Mouse (Mus musculus): ENCODE measurements at regions not wholly inside any gene's neighbourhood (a gene's known extent, or its start where the extent isn't known, plus 50 kb on each side); places are given as distances from the start of the nearest gene placed in this dataset.

DNA sequence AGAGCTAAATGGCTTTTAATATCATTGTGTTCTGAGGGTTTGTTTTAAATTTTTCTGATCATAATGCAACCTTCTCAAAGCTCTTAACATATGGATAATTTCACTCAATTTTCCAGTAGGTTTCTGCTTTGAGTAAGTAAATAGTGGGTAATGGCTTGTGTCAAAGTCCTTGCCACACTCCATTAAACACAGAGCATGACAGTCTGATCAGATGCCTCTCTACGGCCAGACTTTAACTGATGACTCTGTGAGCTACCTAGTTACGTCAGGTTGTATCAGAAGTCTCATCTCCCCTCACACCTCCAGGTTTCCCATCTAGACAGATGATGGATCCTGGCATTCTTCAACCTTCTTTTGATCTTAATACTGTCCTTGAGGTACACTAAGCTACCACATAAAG, 316.4 kb downstream of the Efnb2 start:
- Histone ChIP-seq H3K4me1 (ENCODE audit: control insufficient read depth, insufficient read depth, low read length) (no peaks in the 10 kb centered on the region), H3K27ac (ENCODE audit: insufficient read depth, low read length) (no peak overlapping the region), H3K27me3 (ENCODE audit: control insufficient read depth, insufficient read depth, low read length, poor library complexity, severe bottlenecking) (no peaks in the 10 kb centered on the region), H3K4me3 (ENCODE audit: low read depth, low read length) (no peak overlapping the region), H3K9ac (ENCODE audit: low read depth, poor library complexity, severe bottlenecking) (no peak overlapping the region), H3K36me3 (ENCODE audit: control insufficient read depth, insufficient read depth, low read length, poor library complexity, severe bottlenecking) (no peaks in the 10 kb centered on the region), H3K9me3 (replicated peaks; ENCODE audit: control insufficient read depth, insufficient read depth, low read length, poor library complexity, severe bottlenecking) (no peaks in the 10 kb centered on the region)
- no peak for TF ChIP-seq EP300 (IDR thresholded peaks at IDR 0.05; ENCODE audit: insufficient read depth, low read depth, low read length)
- no peak for TF ChIP-seq POLR2A (IDR thresholded peaks at IDR 0.05; ENCODE audit: insufficient read depth, low read length)

DNA sequence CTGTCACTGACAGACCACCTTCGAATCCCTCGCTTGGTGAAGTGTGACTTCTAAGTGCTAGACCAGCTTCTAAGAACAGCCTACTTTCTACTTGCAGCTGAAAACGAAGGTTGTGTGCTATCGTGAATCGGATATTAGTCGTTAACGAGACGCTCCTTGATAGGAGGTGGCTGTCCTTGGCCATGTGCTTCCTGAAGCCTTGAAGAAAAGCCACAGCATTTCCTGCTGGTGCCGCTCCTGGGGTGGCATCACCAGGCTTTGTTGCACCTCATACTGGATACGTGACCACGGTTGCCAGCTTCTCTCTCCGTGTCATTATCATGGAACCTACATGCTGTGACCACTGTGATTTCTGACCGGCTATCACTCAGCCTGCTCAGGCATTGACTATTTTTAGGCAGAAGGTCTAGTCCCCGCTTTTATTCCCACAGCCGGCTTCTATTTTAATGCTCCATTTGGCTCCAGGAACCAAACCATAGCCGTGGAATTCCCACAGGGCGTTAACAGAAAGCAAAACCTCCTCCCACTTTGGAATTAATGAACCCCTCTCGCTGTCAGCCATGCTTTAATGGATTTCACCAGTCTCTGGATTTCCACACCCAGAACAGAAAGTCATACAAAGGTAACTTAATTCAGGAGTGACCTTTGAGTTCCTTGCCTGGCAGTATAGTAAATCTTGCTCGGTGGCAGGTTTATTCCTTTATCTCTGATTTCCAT, 325.6 kb downstream of the Efnb2 start:
- H3K36me3 ChIP-seq (ENCODE audit: control insufficient read depth, insufficient read depth, low read length, poor library complexity, severe bottlenecking), result no peaks in the 10 kb centered on the region
- no peaks in the 10 kb centered on the region for H3K4me1 ChIP-seq (ENCODE audit: control insufficient read depth, insufficient read depth, low read length)
- H3K9ac ChIP-seq (ENCODE audit: low read depth, poor library complexity, severe bottlenecking), result no peak overlapping the region
- TF ChIP-seq EP300 (IDR thresholded peaks at IDR 0.05; ENCODE audit: insufficient read depth, low read depth, low read length), result no peak
- TF ChIP-seq CTCF (IDR thresholded peaks at IDR 0.05; ENCODE audit: low read depth, low read length), result no peak
- TF ChIP-seq POLR2A (IDR thresholded peaks at IDR 0.05; ENCODE audit: insufficient read depth, low read length), result no peak
- H3K27me3 ChIP-seq (ENCODE audit: control insufficient read depth, insufficient read depth, low read length, poor library complexity, severe bottlenecking), result no peaks in the 10 kb centered on the region
- no peaks in the 10 kb centered on the region for H3K9me3 ChIP-seq (replicated peaks; ENCODE audit: control insufficient read depth, insufficient read depth, low read length, poor library complexity, severe bottlenecking)
- H3K27ac ChIP-seq (ENCODE audit: insufficient read depth, low read length), result no peak overlapping the region
- no peak overlapping the region for H3K4me3 ChIP-seq (ENCODE audit: low read depth, low read length)

DNA sequence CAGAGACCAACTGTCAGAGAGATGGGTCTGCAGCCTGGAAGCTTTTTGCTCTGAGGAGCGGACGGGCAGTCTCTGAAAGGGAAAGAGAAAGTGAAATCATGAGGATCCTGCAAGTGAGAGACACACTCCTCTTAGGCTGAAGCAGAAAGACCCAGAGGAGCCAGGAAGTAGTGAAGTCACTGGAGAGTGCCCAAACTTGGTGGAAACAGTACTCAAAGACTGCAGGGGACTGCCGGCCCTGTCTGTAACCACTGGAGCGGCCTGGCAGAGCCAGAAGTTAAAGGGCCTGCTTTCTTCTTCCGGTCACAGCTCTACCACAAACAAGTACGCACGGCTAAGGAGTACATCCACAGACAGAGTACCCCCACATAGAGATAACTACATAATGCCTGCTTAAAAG, 326.5 kb downstream of the Efnb2 start:
- no peaks in the 10 kb centered on the region for H3K4me1 ChIP-seq (ENCODE audit: control insufficient read depth, insufficient read depth, low read length)
- H3K27me3 ChIP-seq (ENCODE audit: control insufficient read depth, insufficient read depth, low read length, poor library complexity, severe bottlenecking), result no peaks in the 10 kb centered on the region
- no peak overlapping the region for H3K27ac ChIP-seq (ENCODE audit: insufficient read depth, low read length)
- no peak overlapping the region for H3K9ac ChIP-seq (ENCODE audit: low read depth, poor library complexity, severe bottlenecking)
- TF ChIP-seq CTCF (IDR thresholded peaks at IDR 0.05; ENCODE audit: low read depth, low read length) (no peak), POLR2A (IDR thresholded peaks at IDR 0.05; ENCODE audit: insufficient read depth, low read length) (no peak), EP300 (IDR thresholded peaks at IDR 0.05; ENCODE audit: insufficient read depth, low read depth, low read length) (no peak)
- H3K9me3 ChIP-seq (replicated peaks; ENCODE audit: control insufficient read depth, insufficient read depth, low read length, poor library complexity, severe bottlenecking), result no peaks in the 10 kb centered on the region
- H3K4me3 ChIP-seq (ENCODE audit: low read depth, low read length), result no peak overlapping the region
- H3K36me3 ChIP-seq (ENCODE audit: control insufficient read depth, insufficient read depth, low read length, poor library complexity, severe bottlenecking), result no peaks in the 10 kb centered on the region

DNA sequence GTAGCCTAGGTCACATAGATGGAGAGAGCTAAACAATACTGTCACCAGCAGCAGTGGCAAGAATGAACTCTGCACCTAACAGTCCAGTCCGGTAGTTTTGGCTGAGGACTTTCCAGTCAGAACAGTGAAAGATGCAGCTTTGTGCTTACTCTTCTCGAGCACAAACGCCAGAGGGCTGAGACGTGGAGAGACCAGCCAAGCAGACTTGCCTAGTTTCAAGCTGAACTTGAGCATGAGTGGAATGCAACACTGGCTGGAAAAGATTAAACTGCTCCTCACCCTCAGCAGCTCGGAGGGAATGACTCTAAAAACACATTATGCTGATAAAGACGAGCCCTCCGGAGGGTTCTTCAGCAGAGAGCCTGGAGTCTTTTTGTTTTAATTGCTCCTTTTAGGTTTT, 329.8 kb downstream of the Efnb2 start:
- Histone ChIP-seq H3K4me1 (ENCODE audit: control insufficient read depth, insufficient read depth, low read length) (no peaks in the 10 kb centered on the region), H3K27ac (ENCODE audit: insufficient read depth, low read length) (no peak overlapping the region), H3K4me3 (ENCODE audit: low read depth, low read length) (no peak overlapping the region), H3K9me3 (replicated peaks; ENCODE audit: control insufficient read depth, insufficient read depth, low read length, poor library complexity, severe bottlenecking) (no peaks in the 10 kb centered on the region), H3K27me3 (ENCODE audit: control insufficient read depth, insufficient read depth, low read length, poor library complexity, severe bottlenecking) (no peaks in the 10 kb centered on the region), H3K9ac (ENCODE audit: low read depth, poor library complexity, severe bottlenecking) (no peak overlapping the region), H3K36me3 (ENCODE audit: control insufficient read depth, insufficient read depth, low read length, poor library complexity, severe bottlenecking) (no peaks in the 10 kb centered on the region)
- TF ChIP-seq CTCF (IDR thresholded peaks at IDR 0.05; ENCODE audit: low read depth, low read length), result no peak
- no peak for TF ChIP-seq POLR2A (IDR thresholded peaks at IDR 0.05; ENCODE audit: insufficient read depth, low read length)

DNA sequence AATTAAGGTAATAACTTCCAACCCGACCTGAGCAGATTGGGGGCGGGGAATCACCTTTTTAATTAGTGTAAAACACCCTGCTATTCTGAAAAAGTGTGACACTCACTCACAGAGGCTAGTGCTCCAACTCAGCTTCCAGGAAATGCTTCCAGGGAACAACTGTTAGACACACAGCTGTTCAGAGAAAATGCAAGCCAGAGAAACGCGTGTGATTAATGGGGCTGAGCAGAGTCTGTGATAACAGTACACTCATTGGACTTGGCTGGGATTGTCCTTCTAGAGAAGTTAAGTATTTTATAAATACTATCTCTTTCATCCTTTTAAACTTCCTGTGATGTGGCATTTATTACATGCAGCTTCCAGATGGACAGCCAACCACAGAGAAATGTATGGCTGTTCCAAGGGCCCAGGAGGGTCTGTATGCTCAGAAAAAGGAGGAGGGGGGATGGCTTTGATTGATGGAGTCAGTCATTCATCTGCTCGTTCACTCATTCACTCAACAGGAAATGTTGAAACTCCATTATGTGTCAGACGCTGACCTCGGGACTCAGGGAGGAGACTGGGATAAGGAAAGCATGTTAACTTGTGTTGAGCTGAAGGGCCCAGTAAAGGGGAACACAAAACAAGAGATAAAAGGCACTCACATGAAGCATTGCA, 332.9 kb downstream of the Efnb2 start:
- TF ChIP-seq CTCF (IDR thresholded peaks at IDR 0.05; ENCODE audit: low read depth, low read length), result no peak
- no peak for TF ChIP-seq POLR2A (IDR thresholded peaks at IDR 0.05; ENCODE audit: insufficient read depth, low read length)
- Histone ChIP-seq H3K36me3 (ENCODE audit: control insufficient read depth, insufficient read depth, low read length, poor library complexity, severe bottlenecking) (no peaks in the 10 kb centered on the region), H3K4me3 (ENCODE audit: low read depth, low read length) (no peak overlapping the region), H3K9me3 (replicated peaks; ENCODE audit: control insufficient read depth, insufficient read depth, low read length, poor library complexity, severe bottlenecking) (peaks cover 2% of the 10 kb centered on the region; the same call in 1 of the 2 replicates), H3K4me1 (ENCODE audit: control insufficient read depth, insufficient read depth, low read length) (no peaks in the 10 kb centered on the region), H3K27ac (ENCODE audit: insufficient read depth, low read length) (no peak overlapping the region), H3K9ac (ENCODE audit: low read depth, poor library complexity, severe bottlenecking) (no peak overlapping the region), H3K27me3 (ENCODE audit: control insufficient read depth, insufficient read depth, low read length, poor library complexity, severe bottlenecking) (no peaks in the 10 kb centered on the region)

DNA sequence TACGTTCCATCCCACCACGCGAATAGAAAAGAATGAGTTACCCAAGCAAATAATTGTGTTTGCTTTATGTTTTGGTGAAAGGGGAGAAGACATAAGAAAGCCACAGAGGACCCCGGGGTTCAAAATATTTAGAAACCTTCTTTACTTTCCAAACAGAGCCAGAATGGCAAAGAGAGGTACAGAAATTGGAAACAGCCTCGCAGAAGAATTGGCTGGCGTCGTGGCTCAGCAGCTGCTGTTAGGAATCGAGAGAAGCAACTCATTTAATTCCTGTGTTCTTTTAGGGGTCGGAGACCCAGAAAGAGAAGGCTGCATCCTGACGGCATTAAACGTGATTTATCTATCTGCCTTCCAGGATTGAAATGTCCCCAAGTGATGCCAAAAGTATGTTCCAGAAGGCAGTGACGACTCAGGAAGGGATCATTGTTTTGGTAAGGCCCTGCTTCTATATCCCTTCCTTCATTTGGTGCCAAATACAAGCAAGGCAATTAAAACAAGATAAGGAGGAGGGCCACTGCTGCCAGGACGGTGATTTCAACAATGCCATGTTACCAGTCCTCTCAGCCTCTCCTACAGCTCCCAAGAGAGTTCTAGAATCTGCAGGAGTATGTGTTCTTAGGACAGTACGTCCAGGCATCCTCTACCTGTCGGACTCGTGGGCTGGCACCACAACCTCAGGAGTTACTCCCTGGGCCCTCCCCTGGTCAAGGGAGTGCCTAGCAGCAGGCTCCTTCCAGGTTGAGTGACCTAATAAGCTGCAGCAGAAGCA, 334.8 kb downstream of the Efnb2 start:
- Histone ChIP-seq H3K4me1 (ENCODE audit: control insufficient read depth, insufficient read depth, low read length) (no peaks in the 10 kb centered on the region), H3K9ac (ENCODE audit: low read depth, poor library complexity, severe bottlenecking) (no peak overlapping the region), H3K36me3 (ENCODE audit: control insufficient read depth, insufficient read depth, low read length, poor library complexity, severe bottlenecking) (no peaks in the 10 kb centered on the region), H3K27ac (ENCODE audit: insufficient read depth, low read length) (no peak overlapping the region), H3K9me3 (replicated peaks; ENCODE audit: control insufficient read depth, insufficient read depth, low read length, poor library complexity, severe bottlenecking) (peaks cover 6% of the 10 kb centered on the region; the same call in 1 of the 2 replicates), H3K27me3 (ENCODE audit: control insufficient read depth, insufficient read depth, low read length, poor library complexity, severe bottlenecking) (no peaks in the 10 kb centered on the region; the same call in 1 of the 2 replicates), H3K4me3 (ENCODE audit: low read depth, low read length) (no peak overlapping the region)
- TF ChIP-seq CTCF (IDR thresholded peaks at IDR 0.05; ENCODE audit: low read depth, low read length) (no peak), EP300 (IDR thresholded peaks at IDR 0.05; ENCODE audit: insufficient read depth, low read depth, low read length) (no peak), POLR2A (IDR thresholded peaks at IDR 0.05; ENCODE audit: insufficient read depth, low read length) (no peak)
